Mouse (Mus musculus) E14TG2a.4 (cell line): ENCODE measurements around the gene Fam207a.

Experiments used
- CTCF ChIP-seq: conservative IDR thresholded peaks from 2 replicates; pipeline ENCODE4 v1.5.1; 2014; ENCODE audit warnings: low read length
- POU5F1 ChIP-seq: IDR thresholded peaks from 2 replicates; pipeline ENCODE4 v1.6.1; 2014; ENCODE audit warnings: low read length, borderline replicate concordance

GRCm38 (mm10) chr10:77484205-77484935 is 31.2 kb downstream of the Fam207a start:
- TF ChIP-seq CTCF = no peak
- TF ChIP-seq POU5F1 = no peak
